Mouse (Mus musculus): Measurements from ENCODE around the gene Arid1a. TPM values are rescaled to one million over a fixed set of nuclear protein-coding genes. Genes with fewer than 3 reads are reported as not detected.
A peak's percentile ranks its signal among the peaks of the same experiment; 100 is the strongest.

The Arid1a gene
- polyA plus RNA-seq, 1 experiment from 2014 or later: 21.2 TPM

DNA sequence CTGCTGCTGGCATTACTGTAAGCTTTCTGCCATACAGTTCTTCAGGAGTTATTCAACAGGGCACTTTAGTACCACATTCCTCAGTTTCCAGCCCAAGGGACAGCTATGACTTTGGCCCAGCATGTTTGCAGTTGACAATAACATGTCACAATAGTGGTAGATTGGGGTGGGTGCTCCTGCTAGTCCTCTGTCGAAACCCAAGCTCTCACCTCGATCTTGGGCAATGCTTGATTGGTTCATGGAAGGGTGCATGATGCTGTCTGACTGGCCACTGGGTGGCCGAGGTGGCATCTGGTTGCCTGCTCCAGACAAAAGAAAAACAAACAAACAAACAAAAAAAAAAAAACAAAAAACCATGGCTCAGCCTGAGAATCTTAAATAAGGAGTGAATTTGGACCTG is 61.2 kb downstream of the Arid1a start:
- no peaks in the 10 kb centered on the region for H3K27me3 ChIP-seq (replicated peaks)
- H3K36me3 ChIP-seq: peaks cover 95% of the 10 kb centered on the region
- no peak overlapping the region for H3K9ac ChIP-seq
- no peak overlapping the region for H3K4me3 ChIP-seq
- no peak overlapping the region for H3K4me2 ChIP-seq
- WGBS: 72% methylated on average over 3 of the region's 3 CpGs
- no peak for ATAC-seq (ENCODE audit: extremely low read depth, insufficient number of reproducible peaks, low FRiP score, low TSS enrichment)
- peaks cover 34% of the 10 kb centered on the region for H3K4me1 ChIP-seq
- H3K27ac ChIP-seq (replicated peaks): no peak overlapping the region
- H3K9me3 ChIP-seq: no peaks in the 10 kb centered on the region

DNA sequence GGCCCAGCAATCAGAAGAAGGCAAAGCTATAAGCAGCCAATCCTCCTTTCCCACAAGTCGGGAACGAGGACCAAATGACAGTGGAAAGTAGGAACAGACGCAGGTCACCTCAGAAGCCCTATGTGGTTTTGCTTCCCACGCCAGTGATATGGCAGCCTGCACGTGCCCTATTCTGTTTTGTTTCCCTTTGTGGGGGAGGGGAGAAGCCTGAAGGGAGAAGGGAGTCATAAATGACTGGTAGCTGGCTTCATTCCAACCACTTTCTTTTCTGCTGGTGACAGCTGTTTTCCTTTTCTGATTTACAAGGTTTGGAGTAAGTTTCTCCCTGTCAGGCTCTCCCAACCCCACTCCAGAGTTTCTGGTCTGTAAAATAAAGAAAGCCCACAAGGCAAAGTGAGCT is 66.3 kb downstream of the Arid1a start:
- Histone ChIP-seq H3K27me3 (replicated peaks) (no peaks in the 10 kb centered on the region), H3K27ac (replicated peaks) (peak overlapping the region; percentile 56), H3K36me3 (peaks cover 100% of the 10 kb centered on the region), H3K9me3 (no peaks in the 10 kb centered on the region), H3K4me3 (no peak overlapping the region), H3K4me2 (no peak overlapping the region), H3K9ac (peak overlapping the region; percentile 33; the same call in 1 of the 2 replicates), H3K4me1 (peaks cover 47% of the 10 kb centered on the region)
- WGBS: 26% methylated on average over 5 of the region's 5 CpGs
- no peak for ATAC-seq (ENCODE audit: extremely low read depth, insufficient number of reproducible peaks, low FRiP score, low TSS enrichment)

DNA sequence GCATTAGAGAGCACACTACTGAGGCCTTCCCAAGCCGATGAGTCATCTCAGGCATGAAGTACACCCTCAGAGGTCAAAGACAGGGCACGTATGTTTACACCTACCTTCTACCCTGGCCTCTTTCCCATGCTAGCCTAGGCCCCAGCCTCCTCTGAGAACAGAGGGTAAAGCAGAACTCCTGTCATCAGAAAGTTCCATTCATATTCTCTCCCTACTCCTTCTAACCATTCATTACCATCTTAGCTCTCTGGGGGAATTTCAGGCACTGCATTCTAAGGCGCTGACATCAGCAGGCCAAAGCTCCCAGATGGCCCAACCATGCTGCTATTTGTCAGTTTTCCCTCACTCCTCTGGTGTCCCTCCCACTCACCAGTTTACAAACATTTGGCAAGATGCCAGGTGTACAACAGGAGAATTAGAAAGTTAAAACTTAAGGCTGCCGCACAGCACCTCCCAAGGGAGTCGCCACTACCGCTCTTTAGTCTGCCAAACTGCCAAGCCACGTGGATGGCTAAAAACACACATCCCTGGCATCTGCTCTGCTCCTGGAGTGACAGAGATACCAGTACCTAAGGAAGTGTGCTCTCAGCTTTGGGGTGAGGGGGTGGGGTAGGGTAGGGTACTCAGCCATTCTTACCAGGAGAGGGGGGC is 68.0 kb downstream of the Arid1a start:
- no peak overlapping the region for H3K4me2 ChIP-seq
- H3K4me3 ChIP-seq: no peak overlapping the region
- WGBS: 32% methylated on average over 7 of the region's 7 CpGs
- no peak; the same call in 1 of the 2 replicates for ATAC-seq (ENCODE audit: extremely low read depth, insufficient number of reproducible peaks, low FRiP score, low TSS enrichment)
- 0 out of 2 replicates have a peak overlapping the region, but pooled peaks have one; percentile 1 for H3K9ac ChIP-seq
- H3K4me1 ChIP-seq: peaks cover 47% of the 10 kb centered on the region
- peaks cover 100% of the 10 kb centered on the region for H3K36me3 ChIP-seq
- peak overlapping the region; percentile 40 for H3K27ac ChIP-seq (replicated peaks)
- no peaks in the 10 kb centered on the region for H3K9me3 ChIP-seq
- H3K27me3 ChIP-seq (replicated peaks): no peaks in the 10 kb centered on the region

DNA sequence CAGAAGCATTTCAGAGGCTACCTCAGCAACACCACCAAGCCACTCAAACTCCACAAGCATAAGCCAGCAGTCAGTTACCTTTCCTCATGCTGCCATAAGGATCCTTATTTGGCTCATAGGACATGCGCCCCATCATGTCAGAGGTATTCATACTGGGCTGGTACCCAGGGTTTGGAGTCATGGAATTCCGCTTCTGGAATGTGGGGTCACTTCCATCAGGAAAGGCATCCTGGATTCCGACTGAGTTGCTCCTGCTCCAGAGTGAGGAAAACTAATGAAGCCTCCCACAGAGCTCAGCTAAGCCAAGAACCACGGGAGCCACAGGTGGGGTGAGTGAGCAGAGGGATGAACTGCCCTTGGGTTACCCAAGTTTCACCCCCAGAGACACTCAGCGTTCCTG is 69.4 kb downstream of the Arid1a start:
- WGBS: 82% methylated on average over 5 of the region's 5 CpGs
- Histone ChIP-seq H3K27ac (replicated peaks) (no peak overlapping the region), H3K4me1 (peaks cover 52% of the 10 kb centered on the region), H3K36me3 (peaks cover 100% of the 10 kb centered on the region), H3K9ac (no peak overlapping the region), H3K4me3 (no peak overlapping the region), H3K9me3 (no peaks in the 10 kb centered on the region), H3K27me3 (replicated peaks) (no peaks in the 10 kb centered on the region), H3K4me2 (no peak overlapping the region)
- ATAC-seq (ENCODE audit: extremely low read depth, insufficient number of reproducible peaks, low FRiP score, low TSS enrichment): no peak

DNA sequence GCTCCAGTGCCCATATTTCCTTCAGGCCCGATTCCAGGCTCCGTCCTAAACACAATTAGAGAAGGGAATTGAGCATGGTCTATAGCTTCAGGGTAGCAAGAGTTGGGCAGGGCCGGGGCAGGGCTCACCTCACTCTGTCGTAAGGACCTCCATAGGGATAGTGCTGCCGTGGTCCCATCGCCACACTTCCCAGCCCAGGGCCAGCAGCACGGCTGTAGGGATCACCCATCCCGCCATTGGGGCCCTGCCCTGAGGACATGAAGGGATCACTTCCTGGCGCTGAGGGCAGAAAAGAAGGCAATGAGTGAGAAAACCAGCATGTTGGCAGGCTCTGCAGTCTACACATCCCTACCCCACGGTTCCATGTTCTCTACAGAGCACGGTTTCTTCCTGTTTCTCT is 70.1 kb downstream of the Arid1a start:
- Histone ChIP-seq H3K4me2 (no peak overlapping the region), H3K36me3 (peaks cover 100% of the 10 kb centered on the region), H3K4me3 (no peak overlapping the region), H3K27me3 (replicated peaks) (no peaks in the 10 kb centered on the region), H3K9me3 (no peaks in the 10 kb centered on the region), H3K27ac (replicated peaks) (no peak overlapping the region), H3K9ac (no peak overlapping the region), H3K4me1 (peaks cover 53% of the 10 kb centered on the region)
- WGBS: 87% methylated on average over 11 of the region's 11 CpGs
- ATAC-seq (ENCODE audit: extremely low read depth, insufficient number of reproducible peaks, low FRiP score, low TSS enrichment): no peak

DNA sequence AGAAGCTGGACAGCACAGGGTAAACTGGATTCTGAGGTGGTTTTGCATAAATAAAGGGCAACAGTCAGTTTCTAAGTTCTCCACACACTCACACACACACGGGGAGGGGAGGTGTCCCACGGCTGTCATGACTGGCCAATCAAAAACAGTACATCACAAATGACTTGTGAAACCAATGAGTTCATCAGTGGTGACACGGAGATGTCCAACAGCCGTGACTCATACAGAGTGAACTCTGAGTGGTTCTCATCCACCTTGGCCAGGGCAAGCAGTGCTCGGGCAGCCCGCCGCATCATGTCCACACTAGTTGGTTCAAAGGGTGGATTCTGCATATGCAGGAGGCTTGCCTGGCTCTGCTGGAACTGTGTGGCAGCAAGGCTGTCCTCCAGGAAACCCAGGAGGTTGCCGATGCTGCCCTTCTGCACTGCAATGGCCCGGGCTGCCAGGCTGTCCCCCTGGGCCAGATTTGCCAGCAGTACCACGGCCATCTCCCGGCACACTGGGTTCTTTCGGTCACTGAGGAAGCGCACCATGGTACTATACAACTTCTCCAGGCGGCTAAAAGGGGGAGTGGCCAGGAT is 76.3 kb downstream of the Arid1a start:
- Histone ChIP-seq H3K9me3 (no peaks in the 10 kb centered on the region), H3K27me3 (replicated peaks) (no peaks in the 10 kb centered on the region), H3K4me1 (peaks cover 45% of the 10 kb centered on the region), H3K27ac (replicated peaks) (no peak overlapping the region), H3K4me2 (no peak overlapping the region), H3K4me3 (no peak overlapping the region), H3K36me3 (peaks cover 69% of the 10 kb centered on the region), H3K9ac (no peak overlapping the region)
- ATAC-seq (ENCODE audit: extremely low read depth, insufficient number of reproducible peaks, low FRiP score, low TSS enrichment): no peak
- WGBS: 82% methylated on average over 14 of the region's 14 CpGs

DNA sequence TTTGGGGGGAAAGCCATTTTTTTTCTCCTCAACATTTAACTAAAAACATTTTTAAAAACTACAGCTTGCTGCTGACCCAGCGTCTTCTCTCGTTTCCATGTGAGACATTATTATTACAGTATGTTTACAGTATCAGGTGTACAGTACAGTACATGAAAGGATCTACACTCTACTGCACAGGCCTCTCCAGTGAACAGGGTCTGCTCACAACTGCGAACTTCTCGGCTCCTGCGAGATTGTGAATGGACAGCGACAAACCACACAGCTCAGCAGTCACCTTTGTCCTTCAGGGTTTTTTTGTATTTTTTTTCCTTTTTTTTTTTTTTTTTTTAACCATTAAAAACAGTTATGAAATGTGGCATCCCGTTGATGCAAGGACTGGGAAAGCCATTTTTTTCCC is 76.9 kb downstream of the Arid1a start:
- Histone ChIP-seq H3K9ac (no peak overlapping the region), H3K9me3 (no peaks in the 10 kb centered on the region), H3K4me1 (peaks cover 52% of the 10 kb centered on the region), H3K36me3 (peaks cover 62% of the 10 kb centered on the region), H3K4me2 (no peak overlapping the region), H3K4me3 (no peak overlapping the region), H3K27me3 (replicated peaks) (no peaks in the 10 kb centered on the region), H3K27ac (replicated peaks) (no peak overlapping the region)
- 86% methylated on average over 7 of the region's 7 CpGs for WGBS
- no peak for ATAC-seq (ENCODE audit: extremely low read depth, insufficient number of reproducible peaks, low FRiP score, low TSS enrichment)

DNA sequence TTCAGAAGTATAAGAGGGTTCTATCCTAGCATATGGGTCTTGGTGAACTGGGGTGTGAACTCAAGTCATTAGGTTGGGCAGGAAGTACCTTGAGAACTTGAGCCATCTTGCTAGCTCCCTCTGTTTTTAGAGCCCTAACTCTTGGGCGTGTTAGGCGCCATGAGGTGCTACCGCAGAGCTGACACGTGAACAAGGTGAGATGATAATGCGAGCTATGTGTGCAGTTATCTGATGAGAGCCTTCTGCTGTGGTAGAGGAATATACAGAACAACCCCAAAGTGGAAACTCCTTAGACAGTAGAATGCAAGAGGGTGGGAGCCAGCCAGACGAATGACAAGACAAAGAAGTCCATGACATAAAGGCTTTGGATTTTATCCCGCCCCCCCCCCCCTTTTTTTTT is 79.3 kb downstream of the Arid1a start:
- H3K36me3 ChIP-seq: peaks cover 39% of the 10 kb centered on the region
- no peak overlapping the region for H3K9ac ChIP-seq
- H3K27me3 ChIP-seq (replicated peaks): no peaks in the 10 kb centered on the region
- H3K4me1 ChIP-seq: peaks cover 63% of the 10 kb centered on the region
- WGBS: 67% methylated on average over 7 of the region's 7 CpGs
- no peak overlapping the region for H3K4me3 ChIP-seq
- no peak for ATAC-seq (ENCODE audit: extremely low read depth, insufficient number of reproducible peaks, low FRiP score, low TSS enrichment)
- no peak overlapping the region for H3K4me2 ChIP-seq
- H3K27ac ChIP-seq (replicated peaks): no peak overlapping the region
- H3K9me3 ChIP-seq: no peaks in the 10 kb centered on the region

DNA sequence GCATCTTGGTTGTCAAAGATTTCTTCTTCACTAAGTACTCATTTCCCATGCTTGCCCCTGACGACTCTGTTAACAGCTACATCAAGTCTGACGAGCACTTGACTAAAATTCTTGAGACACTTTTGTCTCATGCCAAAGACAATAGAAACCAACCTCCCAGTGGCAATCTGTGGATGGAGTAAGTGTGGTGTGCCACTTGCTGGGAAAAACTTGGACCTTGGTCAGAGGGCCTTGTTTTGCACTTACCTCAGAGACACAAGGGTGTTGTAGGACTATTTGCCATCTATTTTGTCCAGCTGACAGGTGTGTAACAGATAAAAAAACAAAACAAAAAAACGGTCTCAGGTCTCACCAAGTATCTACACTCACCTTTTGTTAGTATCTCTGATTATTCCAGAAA is 80.4 kb downstream of the Arid1a start:
- peaks cover 28% of the 10 kb centered on the region for H3K36me3 ChIP-seq
- H3K4me3 ChIP-seq: 0 out of 2 replicates have a peak overlapping the region, but pooled peaks have one; percentile 2
- peaks cover 58% of the 10 kb centered on the region for H3K4me1 ChIP-seq
- no peak for ATAC-seq (ENCODE audit: extremely low read depth, insufficient number of reproducible peaks, low FRiP score, low TSS enrichment)
- 13% methylated on average over 3 of the region's 3 CpGs for WGBS
- peak overlapping the region; percentile 42 for H3K9ac ChIP-seq
- H3K27ac ChIP-seq (replicated peaks): peak overlapping the region; percentile 100
- no peaks in the 10 kb centered on the region for H3K9me3 ChIP-seq
- H3K4me2 ChIP-seq: peak overlapping the region; percentile 53
- H3K27me3 ChIP-seq (replicated peaks): no peaks in the 10 kb centered on the region

DNA sequence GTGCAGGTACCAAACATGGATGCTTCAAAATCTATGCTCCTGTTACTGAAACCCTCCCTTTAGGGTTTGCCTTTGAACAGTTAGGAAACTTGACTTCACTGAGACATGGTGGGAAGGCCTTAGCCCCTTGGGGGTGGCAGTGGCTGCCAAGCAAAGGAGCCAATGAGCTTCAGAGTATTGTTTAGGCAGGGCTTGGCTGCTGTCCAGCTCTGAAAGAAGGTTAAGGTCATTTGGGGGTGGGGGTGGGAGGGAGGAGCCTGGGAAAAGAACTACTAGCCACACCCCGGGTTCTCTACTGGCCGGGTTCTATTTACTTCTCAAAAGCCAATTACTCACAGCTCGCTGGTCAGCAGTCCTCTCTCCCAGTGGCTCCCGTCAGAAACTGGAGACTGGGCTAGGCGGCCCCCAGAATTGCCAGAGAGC is 81.0 kb downstream of the Arid1a start:
- no peak for ATAC-seq (ENCODE audit: extremely low read depth, insufficient number of reproducible peaks, low FRiP score, low TSS enrichment)
- peak overlapping the region; percentile 100 for H3K27ac ChIP-seq (replicated peaks)
- no peaks in the 10 kb centered on the region for H3K27me3 ChIP-seq (replicated peaks)
- H3K4me3 ChIP-seq: 0 out of 2 replicates have a peak overlapping the region, but pooled peaks have one; percentile 2
- H3K4me1 ChIP-seq: peaks cover 57% of the 10 kb centered on the region
- peak overlapping the region; percentile 42; the same call in 1 of the 2 replicates for H3K9ac ChIP-seq
- H3K4me2 ChIP-seq: peak overlapping the region; percentile 53
- 7% methylated on average over 5 of the region's 5 CpGs for WGBS
- peaks cover 22% of the 10 kb centered on the region for H3K36me3 ChIP-seq
- H3K9me3 ChIP-seq: no peaks in the 10 kb centered on the region

DNA sequence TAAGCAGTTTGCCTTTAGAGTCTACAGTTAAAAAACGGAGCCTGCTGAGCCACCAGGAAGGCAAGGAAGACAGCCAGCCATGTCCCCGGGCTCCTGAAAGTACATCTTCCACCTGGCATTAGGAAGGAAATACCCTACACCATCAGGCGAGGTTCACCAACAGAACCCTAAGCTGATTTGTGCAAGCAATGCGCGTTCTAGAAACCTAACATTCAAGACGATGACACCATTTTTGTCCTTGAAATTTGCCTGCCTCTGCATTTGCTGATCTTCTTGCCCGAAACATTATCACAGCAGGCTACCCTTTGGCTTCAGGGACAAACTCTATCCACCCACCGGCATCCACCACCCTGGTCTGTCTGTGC is 82.3 kb downstream of the Arid1a start:
- H3K36me3 ChIP-seq: peaks cover 9% of the 10 kb centered on the region
- H3K9ac ChIP-seq: peak overlapping the region; percentile 95
- H3K27me3 ChIP-seq (replicated peaks): no peaks in the 10 kb centered on the region
- H3K4me3 ChIP-seq: peak overlapping the region; percentile 76
- peaks cover 68% of the 10 kb centered on the region for H3K4me1 ChIP-seq
- no peak for ATAC-seq (ENCODE audit: extremely low read depth, insufficient number of reproducible peaks, low FRiP score, low TSS enrichment)
- no peaks in the 10 kb centered on the region for H3K9me3 ChIP-seq
- peak overlapping the region; percentile 78 for H3K4me2 ChIP-seq
- 51% methylated on average over 8 of the region's 8 CpGs for WGBS
- H3K27ac ChIP-seq (replicated peaks): peak overlapping the region; percentile 100
